Mouse (Mus musculus) hindbrain, postnatal 0 days (tissue): ENCODE data around the gene Obp2a. TPM values are rescaled to one million over a fixed set of nuclear protein-coding genes. Genes with fewer than 3 reads are reported as not detected.

ENCODE experiments used
- ATAC-seq: fragments of 200-750 bp; cut with Nextera tagmentation; 2 replicates; pipeline ENCODE4 v1.8.0; 2017; ENCODE audit warnings: mild to moderate bottlenecking, moderate TSS enrichment, moderate library complexity
- DNase-seq: peaks from one replicate; pipeline ENCODE4 v3.0.0-alpha.2; 2015; ENCODE audit warnings: low spot score
- H3K27ac ChIP-seq: fragments of 300-500 bp; sonication (generic); 2 replicates; pipeline ENCODE4 v1.5.1; 2014; ENCODE audit warnings: mild to moderate bottlenecking
- H3K27me3 ChIP-seq: fragments of 300-500 bp; sonication (generic); 2 replicates; pipeline ENCODE4 v1.6.1; 2014; ENCODE audit warnings: low read length, mixed read lengths; ENCODE audit not compliant: insufficient read depth
- H3K36me3 ChIP-seq: fragments of 300-500 bp; sonication (generic); 2 replicates; pipeline ENCODE4 v1.6.1; 2014; ENCODE audit warnings: low read length, mixed read lengths; ENCODE audit not compliant: insufficient read depth
- H3K4me1 ChIP-seq: fragments of 300-500 bp; sonication (generic); 2 replicates; pipeline ENCODE4 v1.6.1; 2014; ENCODE audit warnings: antibody characterized with exemption, low read length, mixed read lengths; ENCODE audit not compliant: insufficient read depth
- H3K4me2 ChIP-seq: fragments of 300-500 bp; sonication (generic); 2 replicates; pipeline ENCODE4 v1.6.1; 2014; ENCODE audit warnings: low read depth, mild to moderate bottlenecking, low read length, moderate library complexity, mixed read lengths
- H3K4me3 ChIP-seq: fragments of 300-500 bp; sonication (generic); 2 replicates; pipeline ENCODE4 v1.5.1; 2014; ENCODE audit warnings: low read length
- H3K9ac ChIP-seq: fragments of 300-500 bp; sonication (generic); replicated peaks from 2 replicates; pipeline ENCODE4 v1.6.1; 2014; ENCODE audit warnings: mild to moderate bottlenecking, low read length, moderate library complexity, mixed read lengths
- H3K9me3 ChIP-seq: fragments of 300-500 bp; sonication (generic); 2 replicates; pipeline ENCODE4 v1.6.1; 2016; ENCODE audit warnings: low read length, mixed read lengths
- CTCF ChIP-seq: IDR thresholded peaks from 2 replicates; pipeline ENCODE4 v1.5.1; 2016; ENCODE audit warnings: antibody characterized with exemption, control low read depth, low read depth
- WGBS: fragments of 180-500 bp; shearing (Covaris S2); extraction: QIAGEN DNeasy Blood & Tissue Kit; methylation state at CpG from one replicate; pipeline ENCODE4 v1.1.7; 2014; 5-methylcytosine and 5-hydroxymethylcytosine counted together
- polyA plus RNA-seq: library from polyadenylated mRNA; unstranded; fragments of >200 nt; fragmentation: Nextera tagmentation; extraction: Ambion mirVana; gene quantifications from 2 replicates; pipeline ENCODE4 v1.2.1, GENCODE M21; 2015
- total RNA-seq: library from RNA; depleted of rRNA; stranded (reverse); fragments of >200 nt; gene quantifications from 2 replicates; pipeline ENCODE4 v1.2.3, GENCODE M21; 2014; rRNA removed

The Obp2a gene
- total and polyA plus RNA-seq, 2 experiments from 2014 or later: not detected

GRCm38 (mm10) chr2:25741671-25742070 is 41.8 kb downstream of the Obp2a start:
- H3K4me1 ChIP-seq: no peaks in the 10 kb centered on the region
- 65% methylated on average over 1 of the region's 1 CpGs for WGBS
- H3K27me3 ChIP-seq: no peaks in the 10 kb centered on the region
- H3K36me3 ChIP-seq: no peaks in the 10 kb centered on the region
- ATAC-seq: no peak
- no peaks in the 10 kb centered on the region for H3K9me3 ChIP-seq
- no peak overlapping the region for H3K9ac ChIP-seq
- H3K4me3 ChIP-seq: no peak overlapping the region
- no peak for DNase-seq
- no peak overlapping the region for H3K27ac ChIP-seq
- H3K4me2 ChIP-seq: no peak overlapping the region
- TF ChIP-seq CTCF: no peak

Other genes starting within 250 kb of the Obp2a start
- 0.97 and 3.9 TPM in 2 replicates for gene Clic3, start 243.2 kb upstream of the Obp2a start, total RNA-seq
- 4.1 and 4.8 TPM in 2 replicates for gene Clic3, start 243.2 kb upstream of the Obp2a start, polyA plus RNA-seq
- gene Paxx, start 238.9 kb upstream of the Obp2a start, total RNA-seq: 183 and 187 TPM in 2 replicates
- gene Paxx, start 238.9 kb upstream of the Obp2a start, polyA plus RNA-seq: 141 and 145 TPM in 2 replicates
- 1,517 and 2,498 TPM in 2 replicates for gene Ptgds, start 230.0 kb upstream of the Obp2a start, total RNA-seq
- gene Ptgds, start 230.0 kb upstream of the Obp2a start, polyA plus RNA-seq: 2,872 and 3,193 TPM in 2 replicates
- gene Lcn12, start 206.1 kb upstream of the Obp2a start, total RNA-seq: not detected in 2 replicates
- not detected in 2 replicates for gene Lcn12, start 206.1 kb upstream of the Obp2a start, polyA plus RNA-seq
- 140 and 175 TPM in 2 replicates for gene Fbxw5, start 199.3 kb upstream of the Obp2a start, total RNA-seq
- 93.4 and 102 TPM in 2 replicates for gene Fbxw5, start 199.3 kb upstream of the Obp2a start, polyA plus RNA-seq
- 0.58 and 0.68 TPM in 2 replicates for gene C8g, start 198.3 kb upstream of the Obp2a start, total RNA-seq
- 6.5 and 8.0 TPM in 2 replicates for gene C8g, start 198.3 kb upstream of the Obp2a start, polyA plus RNA-seq
- 10.0 and 11.4 TPM in 2 replicates for gene Traf2, start 153.1 kb upstream of the Obp2a start, total RNA-seq
- gene Traf2, start 153.1 kb upstream of the Obp2a start, polyA plus RNA-seq: 9.2 and 9.3 TPM in 2 replicates
- 159 and 274 TPM in 2 replicates for gene Edf1, start 142.2 kb upstream of the Obp2a start, total RNA-seq
- 394 and 413 TPM in 2 replicates for gene Edf1, start 142.2 kb upstream of the Obp2a start, polyA plus RNA-seq
- gene Mamdc4, start 125.2 kb upstream of the Obp2a start, total RNA-seq: 1.2 and 2.5 TPM in 2 replicates
- 1.2 and 2.0 TPM in 2 replicates for gene Mamdc4, start 125.2 kb upstream of the Obp2a start, polyA plus RNA-seq
- gene Phpt1, start 124.8 kb upstream of the Obp2a start, total RNA-seq: 35.4 and 48.2 TPM in 2 replicates
- gene Phpt1, start 124.8 kb upstream of the Obp2a start, polyA plus RNA-seq: 232 and 242 TPM in 2 replicates
- 22.4 and 29.1 TPM in 2 replicates for gene Ajm1, start 118.3 kb upstream of the Obp2a start, total RNA-seq
- gene Ajm1, start 118.3 kb upstream of the Obp2a start, polyA plus RNA-seq: 18.8 and 19.8 TPM in 2 replicates
- 71.8 and 74.9 TPM in 2 replicates for gene Rabl6, start 91.5 kb upstream of the Obp2a start, total RNA-seq
- 53.0 and 62.4 TPM in 2 replicates for gene Rabl6, start 91.5 kb upstream of the Obp2a start, polyA plus RNA-seq
- not detected in 2 replicates for gene Ccdc183, start 82.4 kb upstream of the Obp2a start, total RNA-seq
- 0.35 and 0.48 TPM in 2 replicates for gene Ccdc183, start 82.4 kb upstream of the Obp2a start, polyA plus RNA-seq
- 48.0 and 59.8 TPM in 2 replicates for gene Tmem141, start 78.0 kb upstream of the Obp2a start, total RNA-seq
- gene Tmem141, start 78.0 kb upstream of the Obp2a start, polyA plus RNA-seq: 52.0 and 56.9 TPM in 2 replicates
- 2.2 and 2.7 TPM in 2 replicates for gene Fcna, start 72.0 kb upstream of the Obp2a start, total RNA-seq
- 3.7 and 4.3 TPM in 2 replicates for gene Fcna, start 72.0 kb upstream of the Obp2a start, polyA plus RNA-seq
- not detected in 2 replicates for gene Lcn8, start 46.9 kb upstream of the Obp2a start, total RNA-seq
- gene Lcn8, start 46.9 kb upstream of the Obp2a start, polyA plus RNA-seq: not detected in 2 replicates
- not detected in 2 replicates for gene Lcn5, start 42.1 kb upstream of the Obp2a start, total RNA-seq
- gene Lcn5, start 42.1 kb upstream of the Obp2a start, polyA plus RNA-seq: not detected in 2 replicates
- not detected in 2 replicates for gene Lcn6, start 23.3 kb upstream of the Obp2a start, total RNA-seq
- gene Lcn6, start 23.3 kb upstream of the Obp2a start, polyA plus RNA-seq: not detected in 2 replicates
- not detected in 2 replicates for gene Lcn10, start 17.3 kb upstream of the Obp2a start, total RNA-seq
- not detected in 2 replicates for gene Lcn10, start 17.3 kb upstream of the Obp2a start, polyA plus RNA-seq
- gene Bmyc, start 6.7 kb downstream of the Obp2a start, total RNA-seq: 90.3 and 92.6 TPM in 2 replicates
- gene Bmyc, start 6.7 kb downstream of the Obp2a start, polyA plus RNA-seq: 206 and 219 TPM in 2 replicates
- gene Obp2b, start 37.0 kb downstream of the Obp2a start, total RNA-seq: not detected in 2 replicates
- gene Obp2b, start 37.0 kb downstream of the Obp2a start, polyA plus RNA-seq: not detected in 2 replicates
- gene Lcn3, start 65.5 kb downstream of the Obp2a start, total RNA-seq: not detected in 2 replicates
- not detected in 2 replicates for gene Lcn3, start 65.5 kb downstream of the Obp2a start, polyA plus RNA-seq
- not detected in 2 replicates for gene Lcn11, start 77.0 kb downstream of the Obp2a start, total RNA-seq
- not detected in 2 replicates for gene Lcn11, start 77.0 kb downstream of the Obp2a start, polyA plus RNA-seq
- not detected in 2 replicates for gene Gm13539, start 82.2 kb downstream of the Obp2a start, total RNA-seq
- not detected in 2 replicates for gene Gm13539, start 82.2 kb downstream of the Obp2a start, polyA plus RNA-seq
- gene Glt6d1, start 115.8 kb downstream of the Obp2a start, total RNA-seq: not detected in 2 replicates
- gene Glt6d1, start 115.8 kb downstream of the Obp2a start, polyA plus RNA-seq: not detected in 2 replicates
- gene Lcn9, start 123.1 kb downstream of the Obp2a start, total RNA-seq: not detected in 2 replicates
- not detected in 2 replicates for gene Lcn9, start 123.1 kb downstream of the Obp2a start, polyA plus RNA-seq
- not detected in 2 replicates for gene Sohlh1, start 147.2 kb downstream of the Obp2a start, total RNA-seq
- gene Sohlh1, start 147.2 kb downstream of the Obp2a start, polyA plus RNA-seq: not detected in 2 replicates
- gene Kcnt1, start 163.7 kb downstream of the Obp2a start, total RNA-seq: 52.7 and 52.8 TPM in 2 replicates
- gene Kcnt1, start 163.7 kb downstream of the Obp2a start, polyA plus RNA-seq: 21.9 and 23.2 TPM in 2 replicates